Mouse (Mus musculus): ENCODE data around the gene Nfasc. TPM values are rescaled to one million over a fixed set of nuclear protein-coding genes. Genes with fewer than 3 reads are reported as not detected.

Gene Nfasc
- polyA plus RNA-seq, 1 experiment from 2014 or later = 5.6 TPM

- H3K9ac ChIP-seq (ENCODE audit: low read length) = no peak overlapping the region
- H3K9me3 ChIP-seq (ENCODE audit: control insufficient read depth, low read length) = no peaks in the 10 kb centered on the region
- H3K36me3 ChIP-seq (ENCODE audit: control insufficient read depth, insufficient read depth, low read length) = no peaks in the 10 kb centered on the region
- H3K27me3 ChIP-seq (replicated peaks; ENCODE audit: control insufficient read depth, insufficient read depth, low read length) = peaks cover 17% of the 10 kb centered on the region
- WGBS = 84% methylated on average over 9 of the region's 9 CpGs
- DNase-seq (ENCODE audit: low spot score) (no peak), ATAC-seq (replicated peaks; ENCODE audit: low FRiP score, low TSS enrichment, low read depth) (no peak)
- no peak overlapping the region for H3K4me3 ChIP-seq (ENCODE audit: low read depth, low read length)
- no peaks in the 10 kb centered on the region for H3K4me1 ChIP-seq (replicated peaks; ENCODE audit: control insufficient read depth, insufficient read depth, low read length)
- no peak overlapping the region for H3K27ac ChIP-seq (ENCODE audit: low read depth)
- H3K4me2 ChIP-seq (ENCODE audit: low read length) = no peak overlapping the region
Measured at GRCm38 (mm10) chr1:132746302-132746701, 4.7 kb upstream of the Nfasc start.

GRCm38 (mm10) chr1:132745636-132746035 lies 4.0 kb upstream of the Nfasc start:
- Histone ChIP-seq H3K9ac (ENCODE audit: low read length) (no peak overlapping the region), H3K27ac (ENCODE audit: low read depth) (no peak overlapping the region), H3K4me2 (ENCODE audit: low read length) (no peak overlapping the region), H3K4me1 (replicated peaks; ENCODE audit: control insufficient read depth, insufficient read depth, low read length) (no peaks in the 10 kb centered on the region), H3K36me3 (ENCODE audit: control insufficient read depth, insufficient read depth, low read length) (no peaks in the 10 kb centered on the region), H3K4me3 (ENCODE audit: low read depth, low read length) (no peak overlapping the region), H3K27me3 (replicated peaks; ENCODE audit: control insufficient read depth, insufficient read depth, low read length) (peaks cover 24% of the 10 kb centered on the region), H3K9me3 (ENCODE audit: control insufficient read depth, low read length) (no peaks in the 10 kb centered on the region)
- ATAC-seq (replicated peaks; ENCODE audit: low FRiP score, low TSS enrichment, low read depth) (no peak), DNase-seq (ENCODE audit: low spot score) (no peak)
- 42% methylated on average over 6 of the region's 6 CpGs for WGBS

GRCm38 (mm10) chr1:132739077-132739521 lies 2.5 kb downstream of the Nfasc start:
- 4% methylated on average over 11 of the region's 11 CpGs for WGBS
- H3K9ac ChIP-seq (ENCODE audit: low read length) = no peak overlapping the region
- H3K27ac ChIP-seq (ENCODE audit: low read depth) = no peak overlapping the region
- H3K36me3 ChIP-seq (ENCODE audit: control insufficient read depth, insufficient read depth, low read length) = no peaks in the 10 kb centered on the region
- H3K4me2 ChIP-seq (ENCODE audit: low read length) = no peak overlapping the region; the same call in 1 of the 2 replicates
- no peak for ATAC-seq (replicated peaks; ENCODE audit: low FRiP score, low TSS enrichment, low read depth)
- no peaks in the 10 kb centered on the region for H3K4me1 ChIP-seq (replicated peaks; ENCODE audit: control insufficient read depth, insufficient read depth, low read length)
- H3K9me3 ChIP-seq (ENCODE audit: control insufficient read depth, low read length) = no peaks in the 10 kb centered on the region
- DNase-seq (ENCODE audit: low spot score) = no peak
- peaks cover 55% of the 10 kb centered on the region for H3K27me3 ChIP-seq (replicated peaks; ENCODE audit: control insufficient read depth, insufficient read depth, low read length)
- no peak overlapping the region for H3K4me3 ChIP-seq (ENCODE audit: low read depth, low read length)

GRCm38 (mm10) chr1:132736171-132736570 lies 5.4 kb downstream of the Nfasc start:
- Histone ChIP-seq H3K27me3 (replicated peaks; ENCODE audit: control insufficient read depth, insufficient read depth, low read length) (peaks cover 37% of the 10 kb centered on the region), H3K4me1 (replicated peaks; ENCODE audit: control insufficient read depth, insufficient read depth, low read length) (no peaks in the 10 kb centered on the region), H3K36me3 (ENCODE audit: control insufficient read depth, insufficient read depth, low read length) (no peaks in the 10 kb centered on the region), H3K27ac (ENCODE audit: low read depth) (no peak overlapping the region), H3K9ac (ENCODE audit: low read length) (no peak overlapping the region), H3K9me3 (ENCODE audit: control insufficient read depth, low read length) (no peaks in the 10 kb centered on the region), H3K4me2 (ENCODE audit: low read length) (no peak overlapping the region), H3K4me3 (ENCODE audit: low read depth, low read length) (no peak overlapping the region)
- DNase-seq (ENCODE audit: low spot score) = no peak
- WGBS = 16% methylated on average over 4 of the region's 4 CpGs
- ATAC-seq (replicated peaks; ENCODE audit: low FRiP score, low TSS enrichment, low read depth) = 0 out of 2 replicates have a peak, but pooled peaks have one; percentile 32

GRCm38 (mm10) chr1:132733873-132734447 lies 7.6 kb downstream of the Nfasc start:
- DNase-seq (ENCODE audit: low spot score) (peak; percentile 82), ATAC-seq (replicated peaks; ENCODE audit: low FRiP score, low TSS enrichment, low read depth) (no peak)
- Histone ChIP-seq H3K27me3 (replicated peaks; ENCODE audit: control insufficient read depth, insufficient read depth, low read length) (peaks cover 16% of the 10 kb centered on the region), H3K27ac (ENCODE audit: low read depth) (no peak overlapping the region), H3K9ac (ENCODE audit: low read length) (no peak overlapping the region), H3K4me3 (ENCODE audit: low read depth, low read length) (no peak overlapping the region), H3K4me1 (replicated peaks; ENCODE audit: control insufficient read depth, insufficient read depth, low read length) (no peaks in the 10 kb centered on the region), H3K4me2 (ENCODE audit: low read length) (no peak overlapping the region), H3K9me3 (ENCODE audit: control insufficient read depth, low read length) (no peaks in the 10 kb centered on the region), H3K36me3 (ENCODE audit: control insufficient read depth, insufficient read depth, low read length) (no peaks in the 10 kb centered on the region)
- WGBS = 36% methylated on average over 9 of the region's 9 CpGs

- Histone ChIP-seq H3K4me2 (ENCODE audit: low read length) (no peak overlapping the region), H3K4me3 (ENCODE audit: low read depth, low read length) (no peak overlapping the region), H3K36me3 (ENCODE audit: control insufficient read depth, insufficient read depth, low read length) (no peaks in the 10 kb centered on the region), H3K27me3 (replicated peaks; ENCODE audit: control insufficient read depth, insufficient read depth, low read length) (0 out of 2 replicates have a peak, but pooled peaks cover 5% of the 10 kb centered on the region), H3K4me1 (replicated peaks; ENCODE audit: control insufficient read depth, insufficient read depth, low read length) (no peaks in the 10 kb centered on the region), H3K9ac (ENCODE audit: low read length) (no peak overlapping the region), H3K27ac (ENCODE audit: low read depth) (no peak overlapping the region), H3K9me3 (ENCODE audit: control insufficient read depth, low read length) (no peaks in the 10 kb centered on the region)
- no peak for ATAC-seq (replicated peaks; ENCODE audit: low FRiP score, low TSS enrichment, low read depth)
- DNase-seq (ENCODE audit: low spot score) = no peak
- WGBS = 77% methylated on average over 12 of the region's 12 CpGs
Measured at GRCm38 (mm10) chr1:132732307-132732706, 9.3 kb downstream of the Nfasc start.

- no peak overlapping the region for H3K9ac ChIP-seq (ENCODE audit: low read length)
- ATAC-seq (replicated peaks; ENCODE audit: low FRiP score, low TSS enrichment, low read depth) = no peak
- 47% methylated on average over 2 of the region's 2 CpGs for WGBS
- no peaks in the 10 kb centered on the region for H3K4me1 ChIP-seq (replicated peaks; ENCODE audit: control insufficient read depth, insufficient read depth, low read length)
- no peak overlapping the region for H3K4me3 ChIP-seq (ENCODE audit: low read depth, low read length)
- no peak for DNase-seq (ENCODE audit: low spot score)
- H3K4me2 ChIP-seq (ENCODE audit: low read length) = no peak overlapping the region
- no peaks in the 10 kb centered on the region for H3K27me3 ChIP-seq (replicated peaks; ENCODE audit: control insufficient read depth, insufficient read depth, low read length)
- H3K27ac ChIP-seq (ENCODE audit: low read depth) = no peak overlapping the region
- H3K36me3 ChIP-seq (ENCODE audit: control insufficient read depth, insufficient read depth, low read length) = no peaks in the 10 kb centered on the region
- H3K9me3 ChIP-seq (ENCODE audit: control insufficient read depth, low read length) = no peaks in the 10 kb centered on the region
Measured at GRCm38 (mm10) chr1:132727548-132727947, 14.0 kb downstream of the Nfasc start.

GRCm38 (mm10) chr1:132722362-132722761 lies 19.2 kb downstream of the Nfasc start:
- Histone ChIP-seq H3K4me2 (ENCODE audit: low read length) (no peak overlapping the region), H3K9ac (ENCODE audit: low read length) (no peak overlapping the region), H3K4me3 (ENCODE audit: low read depth, low read length) (no peak overlapping the region), H3K36me3 (ENCODE audit: control insufficient read depth, insufficient read depth, low read length) (no peaks in the 10 kb centered on the region), H3K27ac (ENCODE audit: low read depth) (no peak overlapping the region), H3K27me3 (replicated peaks; ENCODE audit: control insufficient read depth, insufficient read depth, low read length) (no peaks in the 10 kb centered on the region), H3K9me3 (ENCODE audit: control insufficient read depth, low read length) (no peaks in the 10 kb centered on the region), H3K4me1 (replicated peaks; ENCODE audit: control insufficient read depth, insufficient read depth, low read length) (no peaks in the 10 kb centered on the region)
- DNase-seq (ENCODE audit: low spot score) (no peak), ATAC-seq (replicated peaks; ENCODE audit: low FRiP score, low TSS enrichment, low read depth) (no peak)
- 64% methylated on average over 4 of the region's 4 CpGs for WGBS

GRCm38 (mm10) chr1:132721266-132721665 lies 20.3 kb downstream of the Nfasc start:
- no peak overlapping the region for H3K27ac ChIP-seq (ENCODE audit: low read depth)
- ATAC-seq (replicated peaks; ENCODE audit: low FRiP score, low TSS enrichment, low read depth) = no peak
- no peaks in the 10 kb centered on the region for H3K36me3 ChIP-seq (ENCODE audit: control insufficient read depth, insufficient read depth, low read length)
- no peak overlapping the region for H3K4me2 ChIP-seq (ENCODE audit: low read length)
- 46% methylated on average over 3 of the region's 3 CpGs for whole genome bisulfite sequencing
- H3K4me1 ChIP-seq (replicated peaks; ENCODE audit: control insufficient read depth, insufficient read depth, low read length) = no peaks in the 10 kb centered on the region
- no peak for DNase-seq (ENCODE audit: low spot score)
- no peaks in the 10 kb centered on the region for H3K9me3 ChIP-seq (ENCODE audit: control insufficient read depth, low read length)
- H3K4me3 ChIP-seq (ENCODE audit: low read depth, low read length) = no peak overlapping the region
- H3K9ac ChIP-seq (ENCODE audit: low read length) = no peak overlapping the region
- no peaks in the 10 kb centered on the region for H3K27me3 ChIP-seq (replicated peaks; ENCODE audit: control insufficient read depth, insufficient read depth, low read length)
